ENCODE assay signal across 8 mouse cellular contexts in genomic region chr8:126920386-126920785, GRCm38 (mm10). TPM values are rescaled to one million over a fixed set of nuclear protein-coding genes. Genes with fewer than 3 reads are reported as not detected.
DNase-seq lines count a peak whose midpoint lies in the region; ATAC-seq and TF ChIP-seq lines count a peak whose summit lies in the region.
"Had no signal": no experiment of that assay in that cellular context is flagged by ENCODE, and none has a peak within 500 bp of the region (broad histone marks: within the 10 kb centered on the region; RNA-seq: fewer than 3 reads in every experiment).

No protein-coding gene starts in this region.

- H3K4me1 ChIP-seq in kidney, embryonic 14.5 days (ENCODE audit: control insufficient read depth, insufficient read depth, low read length) = peaks cover 10% of the 10 kb centered on the region
- H3K4me1 ChIP-seq in bone marrow, adult 2 months (ENCODE audit: control insufficient read depth, insufficient read depth, low read length) = peaks cover 1% of the 10 kb centered on the region
- H3K4me1 ChIP-seq in embryonic facial prominence, embryonic 10.5 days = peaks cover 19% of the 10 kb centered on the region
- H3K4me1 ChIP-seq in limb, embryonic 15.5 days = peaks cover 24% of the 10 kb centered on the region

- H3K27me3 ChIP-seq in kidney, embryonic 14.5 days (ENCODE audit: control insufficient read depth, insufficient read depth, low read length) = no peaks in the 10 kb centered on the region
- no peaks in the 10 kb centered on the region for H3K27me3 ChIP-seq in embryonic facial prominence, embryonic 10.5 days (replicated peaks; ENCODE audit: low read depth, poor library complexity, severe bottlenecking)
- no peaks in the 10 kb centered on the region for H3K27me3 ChIP-seq in limb, embryonic 15.5 days

- H3K27ac ChIP-seq in kidney, embryonic 14.5 days (ENCODE audit: low read depth, low read length) = peak overlapping the region; percentile 9; the same call in 1 of the 2 replicates
- H3K27ac ChIP-seq in bone marrow, adult 2 months (ENCODE audit: control insufficient read depth, insufficient read depth, low read depth, low read length, poor library complexity) = 0 out of 2 replicates have a peak overlapping the region, but pooled peaks have one; percentile 37
- H3K27ac ChIP-seq in embryonic facial prominence, embryonic 10.5 days (replicated peaks) = peak overlapping the region; percentile 52
- H3K27ac ChIP-seq in limb, embryonic 15.5 days = peak overlapping the region; percentile 61; the same call in 1 of the 2 replicates

- H3K36me3 ChIP-seq in kidney, embryonic 14.5 days (ENCODE audit: control insufficient read depth, insufficient read depth, low read length) = peaks cover 2% of the 10 kb centered on the region; the same call in 1 of the 2 replicates
- H3K36me3 ChIP-seq in embryonic facial prominence, embryonic 10.5 days (replicated peaks) = peaks cover 17% of the 10 kb centered on the region; the same call in 1 of the 2 replicates
- no peaks in the 10 kb centered on the region for H3K36me3 ChIP-seq in limb, embryonic 15.5 days

- H3K4me2 ChIP-seq in kidney, embryonic 14.5 days (replicated peaks; ENCODE audit: low read depth, low read length) = no peak overlapping the region
- no peak overlapping the region for H3K4me2 ChIP-seq in limb, embryonic 15.5 days

- TF ChIP-seq CTCF in bone marrow, adult 2 months (IDR thresholded peaks at IDR 0.05; ENCODE audit: control insufficient read depth, insufficient read depth, low read length) = no peak

- no peak for TF ChIP-seq POLR2A in bone marrow, adult 2 months (IDR thresholded peaks at IDR 0.05; ENCODE audit: borderline replicate concordance, control insufficient read depth, low read depth, low read length)

- no peak overlapping the region for H3K9ac ChIP-seq in kidney, embryonic 14.5 days (ENCODE audit: low read depth, low read length)
- H3K9ac ChIP-seq in limb, embryonic 15.5 days = no peak overlapping the region

- no peak for DNase-seq in kidney, postnatal 14 days
- DNase-seq in embryonic facial prominence, embryonic 10.5 days (ENCODE audit: low spot score) = no peak
- no peak for DNase-seq in left cerebral cortex, adult 11 months (ENCODE audit: low spot score)

- H3K4me3 ChIP-seq in kidney, embryonic 14.5 days (ENCODE audit: low read length) = no peak overlapping the region
- H3K4me3 ChIP-seq in bone marrow, adult 2 months (replicated peaks; ENCODE audit: control insufficient read depth, low read depth, low read length) = no peak overlapping the region
- no peak overlapping the region for H3K4me3 ChIP-seq in embryonic facial prominence, embryonic 10.5 days
- no peak overlapping the region for H3K4me3 ChIP-seq in limb, embryonic 15.5 days

- 86% methylated on average over 6 of the region's 6 CpGs for WGBS in kidney, embryonic 14.5 days
- WGBS in bone marrow, adult 2 months = 16% methylated on average over 6 of the region's 6 CpGs
- WGBS in embryonic facial prominence, embryonic 10.5 days = 87% methylated on average over 6 of the region's 6 CpGs
- WGBS in limb, embryonic 15.5 days = 86% methylated on average over 6 of the region's 6 CpGs

- H3K9me3 ChIP-seq in kidney, embryonic 14.5 days (ENCODE audit: control insufficient read depth, low read length) = no peaks in the 10 kb centered on the region
- H3K9me3 ChIP-seq in embryonic facial prominence, embryonic 10.5 days = no peaks in the 10 kb centered on the region
- H3K9me3 ChIP-seq in limb, embryonic 15.5 days = no peaks in the 10 kb centered on the region
- H3K9me3 ChIP-seq: G1E had no signal

- no peak for ATAC-seq in kidney, embryonic 14.5 days (ENCODE audit: low FRiP score, low TSS enrichment)
- no peak for ATAC-seq in limb, embryonic 15.5 days (ENCODE audit: insufficient number of reproducible peaks, low FRiP score, low TSS enrichment, low read depth)
- no peak for ATAC-seq in megakaryocyte-erythroid progenitor cell, adult 5-6 weeks (replicated peaks; ENCODE audit: low FRiP score, low TSS enrichment, poor library complexity, severe bottlenecking)

RNA-seq across cellular contexts. Expression of gene Tomm20, which starts 25.3 kb away (rescaled TPM):
- polyA plus RNA-seq in kidney, embryonic 14.5 days (2014; fragmentation: Nextera tagmentation; extraction: Ambion mirVana) = 262 and 292 TPM in 2 replicates
- polyA plus RNA-seq in bone marrow, adult 2 months (2011; ENCODE audit: insufficient read depth, insufficient read length, low replicate concordance, missing spikeins) = 48.1 and 91.8 TPM in 2 replicates
- polyA plus RNA-seq in embryonic facial prominence, embryonic 10.5 days (2016; fragmentation: Nextera tagmentation; extraction: Ambion mirVana) = 285 and 304 TPM in 2 replicates
- 184 and 185 TPM in 2 replicates for polyA plus RNA-seq in limb, embryonic 15.5 days (2015; fragmentation: Nextera tagmentation; extraction: Ambion mirVana)
- 123 and 130 TPM in 2 replicates for total RNA-seq in megakaryocyte-erythroid progenitor cell, adult 5-6 weeks (2014; fragmentation: Nextera tagmentation)
- total RNA-seq in megakaryocyte-erythroid progenitor cell, adult 5-6 weeks (2017) = 313 and 421 TPM in 2 replicates

RNA-seq across cellular contexts. Expression of gene Rbm34, which starts 50.5 kb away (rescaled TPM):
- polyA plus RNA-seq in kidney, embryonic 14.5 days (2014; fragmentation: Nextera tagmentation; extraction: Ambion mirVana) = 28.7 and 33.0 TPM in 2 replicates
- 11.9 and 17.9 TPM in 2 replicates for polyA plus RNA-seq in bone marrow, adult 2 months (2011; ENCODE audit: insufficient read depth, insufficient read length, low replicate concordance, missing spikeins)
- 24.9 and 26.9 TPM in 2 replicates for polyA plus RNA-seq in embryonic facial prominence, embryonic 10.5 days (2016; fragmentation: Nextera tagmentation; extraction: Ambion mirVana)
- polyA plus RNA-seq in limb, embryonic 15.5 days (2015; fragmentation: Nextera tagmentation; extraction: Ambion mirVana) = 22.2 and 22.3 TPM in 2 replicates
- total RNA-seq in megakaryocyte-erythroid progenitor cell, adult 5-6 weeks (2014; fragmentation: Nextera tagmentation) = 24.4 and 31.7 TPM in 2 replicates
- total RNA-seq in megakaryocyte-erythroid progenitor cell, adult 5-6 weeks (2017) = 67.7 and 71.4 TPM in 2 replicates

Comparison
In these comparisons a context has a peak if more than half of its experiments do, and no peak if none do; other contexts are left out.
1. H3K27ac ChIP-seq: peak in every context shown above with its lines; median percentile 61 in limb, embryonic 15.5 days; 52 in embryonic facial prominence, embryonic 10.5 days; 37 in bone marrow, adult 2 months; 9 in kidney, embryonic 14.5 days.